Mouse (Mus musculus): ENCODE results near the gene Ncln.

- no peak for TF ChIP-seq CTCF (IDR thresholded peaks at IDR 0.05; ENCODE audit: insufficient read depth, low read length)
- TF ChIP-seq POLR2A (IDR thresholded peaks at IDR 0.05; ENCODE audit: borderline replicate concordance, extremely low read depth, low read depth, low read length) = peak; percentile 16; the same call in 1 of the 2 replicates
Measured at GRCm38 (mm10) chr10:81484441-81485059, 11.6 kb downstream of the Ncln start.

All from lung, adult 2 months (tissue).